Mouse (Mus musculus) neural tube, embryonic 15.5 days (tissue): ENCODE measurements around the gene Adamts17. TPM values are rescaled to one million over a fixed set of nuclear protein-coding genes. Genes with fewer than 3 reads are reported as not detected.

ENCODE experiments used
- ATAC-seq: fragments of 200-750 bp; cut with Nextera tagmentation; 2 replicates; pipeline ENCODE4 v1.8.0; 2017; ENCODE audit warnings: mild to moderate bottlenecking, moderate TSS enrichment, moderate library complexity; ENCODE audit not compliant: low FRiP score
- H3K27ac ChIP-seq: fragments of 300-500 bp; sonication (generic); replicated peaks from 2 replicates; pipeline ENCODE4 v1.5.1; 2015; ENCODE audit warnings: mild to moderate bottlenecking, inconsistent platforms
- H3K27me3 ChIP-seq: fragments of 300-500 bp; sonication (generic); replicated peaks from 2 replicates; pipeline ENCODE4 v1.6.1; 2015; ENCODE audit warnings: inconsistent platforms
- H3K36me3 ChIP-seq: fragments of 300-500 bp; sonication (generic); 2 replicates; pipeline ENCODE4 v1.6.1; 2015; ENCODE audit warnings: inconsistent platforms
- H3K4me1 ChIP-seq: fragments of 300-500 bp; sonication (generic); 2 replicates; pipeline ENCODE4 v1.6.1; 2015; ENCODE audit warnings: inconsistent platforms
- H3K4me2 ChIP-seq: fragments of 300-500 bp; sonication (generic); 2 replicates; pipeline ENCODE4 v1.6.1; 2015; ENCODE audit warnings: inconsistent platforms, mild to moderate bottlenecking, moderate library complexity
- H3K4me3 ChIP-seq: fragments of 300-500 bp; sonication (generic); replicated peaks from 2 replicates; pipeline ENCODE4 v1.5.1; 2015; ENCODE audit warnings: mild to moderate bottlenecking, inconsistent platforms
- H3K9ac ChIP-seq: fragments of 300-500 bp; sonication (generic); replicated peaks from 2 replicates; pipeline ENCODE4 v1.6.1; 2015; ENCODE audit warnings: mild to moderate bottlenecking, inconsistent platforms
- H3K9me3 ChIP-seq: fragments of 300-500 bp; sonication (generic); replicated peaks from 2 replicates; pipeline ENCODE4 v1.6.1; 2016; ENCODE audit warnings: inconsistent platforms
- WGBS: fragments of 180-500 bp; shearing (Covaris S2); methylation state at CpG from one replicate; pipeline ENCODE4 v1.1.7; 2015; ENCODE audit warnings: mixed read lengths; 5-methylcytosine and 5-hydroxymethylcytosine counted together
- polyA plus RNA-seq: library from polyadenylated mRNA; unstranded; fragments of >200 nt; fragmentation: Nextera tagmentation; extraction: Ambion mirVana; gene quantifications from 2 replicates; pipeline ENCODE4 v1.2.1, GENCODE M21; 2015

Adamts17 gene
- polyA plus RNA-seq, 1 experiment from 2014 or later = 7.1 TPM

- no peak overlapping the region for H3K4me2 ChIP-seq
- peaks cover 21% of the 10 kb centered on the region for H3K4me1 ChIP-seq
- H3K9me3 ChIP-seq = no peaks in the 10 kb centered on the region
- no peaks in the 10 kb centered on the region for H3K36me3 ChIP-seq
- no peak overlapping the region for H3K9ac ChIP-seq
- H3K4me3 ChIP-seq = no peak overlapping the region
- H3K27me3 ChIP-seq = no peaks in the 10 kb centered on the region
- ATAC-seq = no peak
- no peak overlapping the region for H3K27ac ChIP-seq
- WGBS = 91% methylated on average over 3 of the region's 3 CpGs
Observed at GRCm38 (mm10) chr7:67115056-67115455, 275.5 kb downstream of the Adamts17 start.

GRCm38 (mm10) chr7:67135140-67135539 lies 295.6 kb downstream of the Adamts17 start:
- Histone ChIP-seq H3K27ac (no peak overlapping the region), H3K27me3 (no peaks in the 10 kb centered on the region), H3K36me3 (no peaks in the 10 kb centered on the region), H3K4me2 (no peak overlapping the region), H3K9me3 (no peaks in the 10 kb centered on the region), H3K4me1 (no peaks in the 10 kb centered on the region), H3K9ac (no peak overlapping the region), H3K4me3 (no peak overlapping the region)
- WGBS = 66% methylated on average over 2 of the region's 2 CpGs
- no peak for ATAC-seq

- no peaks in the 10 kb centered on the region for H3K9me3 ChIP-seq
- H3K4me3 ChIP-seq = no peak overlapping the region
- H3K4me2 ChIP-seq = no peak overlapping the region
- H3K4me1 ChIP-seq = peaks cover 23% of the 10 kb centered on the region
- WGBS = 8% methylated on average over 11 of the region's 11 CpGs
- H3K27ac ChIP-seq = no peak overlapping the region
- no peak; the same call in 1 of the 2 replicates for ATAC-seq
- H3K9ac ChIP-seq = no peak overlapping the region
- H3K27me3 ChIP-seq = no peaks in the 10 kb centered on the region
- H3K36me3 ChIP-seq = no peaks in the 10 kb centered on the region
Observed at GRCm38 (mm10) chr7:67142347-67143015, 302.9 kb downstream of the Adamts17 start.

- Histone ChIP-seq H3K27me3 (no peaks in the 10 kb centered on the region), H3K36me3 (no peaks in the 10 kb centered on the region), H3K4me3 (no peak overlapping the region), H3K4me1 (peaks cover 23% of the 10 kb centered on the region), H3K27ac (no peak overlapping the region), H3K4me2 (no peak overlapping the region), H3K9me3 (no peaks in the 10 kb centered on the region), H3K9ac (no peak overlapping the region)
- ATAC-seq = no peak
- 67% methylated on average over 7 of the region's 7 CpGs for WGBS
Observed at GRCm38 (mm10) chr7:67145748-67146147, 306.2 kb downstream of the Adamts17 start.

- H3K9ac ChIP-seq = no peak overlapping the region
- H3K9me3 ChIP-seq = no peaks in the 10 kb centered on the region
- H3K27me3 ChIP-seq = no peaks in the 10 kb centered on the region
- H3K27ac ChIP-seq = no peak overlapping the region
- no peak overlapping the region for H3K4me2 ChIP-seq
- WGBS = 81% methylated on average over 6 of the region's 6 CpGs
- ATAC-seq = no peak
- no peaks in the 10 kb centered on the region for H3K36me3 ChIP-seq
- peaks cover 23% of the 10 kb centered on the region for H3K4me1 ChIP-seq
- no peak overlapping the region for H3K4me3 ChIP-seq
Observed at GRCm38 (mm10) chr7:67146151-67146550, 306.6 kb downstream of the Adamts17 start.

- no peak overlapping the region for H3K4me3 ChIP-seq
- 97% methylated on average over 16 of the region's 16 CpGs for WGBS
- no peaks in the 10 kb centered on the region for H3K36me3 ChIP-seq
- peaks cover 7% of the 10 kb centered on the region; the same call in 1 of the 2 replicates for H3K4me1 ChIP-seq
- no peaks in the 10 kb centered on the region for H3K27me3 ChIP-seq
- ATAC-seq = no peak
- H3K27ac ChIP-seq = no peak overlapping the region
- no peak overlapping the region for H3K9ac ChIP-seq
- no peaks in the 10 kb centered on the region for H3K9me3 ChIP-seq
- no peak overlapping the region for H3K4me2 ChIP-seq
Observed at GRCm38 (mm10) chr7:67149707-67150106, 310.2 kb downstream of the Adamts17 start.

GRCm38 (mm10) chr7:67152626-67153025 lies 313.1 kb downstream of the Adamts17 start:
- no peak overlapping the region for H3K9ac ChIP-seq
- no peak overlapping the region for H3K4me2 ChIP-seq
- H3K36me3 ChIP-seq = no peaks in the 10 kb centered on the region
- H3K9me3 ChIP-seq = no peaks in the 10 kb centered on the region
- H3K4me3 ChIP-seq = no peak overlapping the region
- H3K4me1 ChIP-seq = peaks cover 2% of the 10 kb centered on the region; the same call in 1 of the 2 replicates
- no peaks in the 10 kb centered on the region for H3K27me3 ChIP-seq
- H3K27ac ChIP-seq = no peak overlapping the region
- no peak for ATAC-seq
- 20% methylated on average over 3 of the region's 3 CpGs for WGBS

- no peaks in the 10 kb centered on the region for H3K36me3 ChIP-seq
- no peaks in the 10 kb centered on the region for H3K9me3 ChIP-seq
- no peak for ATAC-seq
- H3K4me3 ChIP-seq = no peak overlapping the region
- no peaks in the 10 kb centered on the region for H3K4me1 ChIP-seq
- no peaks in the 10 kb centered on the region for H3K27me3 ChIP-seq
- H3K9ac ChIP-seq = no peak overlapping the region
- WGBS = 95% methylated on average over 8 of the region's 8 CpGs
- no peak overlapping the region for H3K27ac ChIP-seq
- no peak overlapping the region for H3K4me2 ChIP-seq
Observed at GRCm38 (mm10) chr7:67162135-67162534, 322.6 kb downstream of the Adamts17 start.

GRCm38 (mm10) chr7:67168288-67168687 lies 328.8 kb downstream of the Adamts17 start:
- WGBS = 73% methylated on average over 9 of the region's 9 CpGs
- Histone ChIP-seq H3K4me3 (no peak overlapping the region), H3K27ac (no peak overlapping the region), H3K4me1 (peaks cover 5% of the 10 kb centered on the region; the same call in 1 of the 2 replicates), H3K36me3 (no peaks in the 10 kb centered on the region), H3K4me2 (no peak overlapping the region), H3K27me3 (no peaks in the 10 kb centered on the region), H3K9me3 (no peaks in the 10 kb centered on the region), H3K9ac (no peak overlapping the region)
- no peak for ATAC-seq

GRCm38 (mm10) chr7:67168763-67169569 lies 329.4 kb downstream of the Adamts17 start:
- Histone ChIP-seq H3K36me3 (no peaks in the 10 kb centered on the region), H3K9ac (no peak overlapping the region), H3K27me3 (no peaks in the 10 kb centered on the region), H3K9me3 (no peaks in the 10 kb centered on the region), H3K4me1 (peaks cover 5% of the 10 kb centered on the region; the same call in 1 of the 2 replicates), H3K4me3 (no peak overlapping the region), H3K4me2 (no peak overlapping the region), H3K27ac (no peak overlapping the region)
- 70% methylated on average over 9 of the region's 9 CpGs for WGBS
- ATAC-seq = no peak

GRCm38 (mm10) chr7:67173522-67174195 lies 334.1 kb downstream of the Adamts17 start:
- Histone ChIP-seq H3K4me2 (no peak overlapping the region), H3K9ac (no peak overlapping the region), H3K27me3 (no peaks in the 10 kb centered on the region), H3K4me1 (peaks cover under 1% of the 10 kb centered on the region; the same call in 1 of the 2 replicates), H3K27ac (no peak overlapping the region), H3K9me3 (no peaks in the 10 kb centered on the region), H3K36me3 (no peaks in the 10 kb centered on the region), H3K4me3 (no peak overlapping the region)
- no peak for ATAC-seq
- 69% methylated on average over 2 of the region's 2 CpGs for WGBS
